Mouse (Mus musculus): ENCODE results near the gene Otud7a.
"Not testable (repeated sequence)": the region's sequence is repeated elsewhere in the genome, so short reads cannot be mapped to it uniquely, and the experiment has no call there.

Otud7a gene

GRCm38 (mm10) chr7:63558918-63559317, 114.4 kb downstream of the Otud7a start:
- in situ Hi-C loops (cut with MboI) = no loop called here

GRCm38 (mm10) chr7:63559679-63560078, 115.1 kb downstream of the Otud7a start:
- in situ Hi-C loops (cut with MboI) = no loop called here

- in situ Hi-C loops (cut with MboI) = no loop called here
Measured at GRCm38 (mm10) chr7:63583310-63583709, 138.8 kb downstream of the Otud7a start.

- in situ Hi-C loops (cut with MboI) = no loop called here
Measured at GRCm38 (mm10) chr7:63586184-63586870, 141.8 kb downstream of the Otud7a start.

GRCm38 (mm10) chr7:63590305-63590704, 145.8 kb downstream of the Otud7a start:
- in situ Hi-C loops (cut with MboI) = no loop called here

- in situ Hi-C loops (cut with MboI) = no loop called here
Measured at GRCm38 (mm10) chr7:63591322-63591721, 146.8 kb downstream of the Otud7a start.

GRCm38 (mm10) chr7:63592061-63592460, 147.5 kb downstream of the Otud7a start:
- in situ Hi-C loops (cut with MboI) = no loop called here

- in situ Hi-C loops (cut with MboI) = no loop called here
Measured at GRCm38 (mm10) chr7:63604827-63605226, 160.3 kb downstream of the Otud7a start.

- in situ Hi-C loops (cut with MboI) = no loop called here
Measured at GRCm38 (mm10) chr7:63617018-63617417, 172.5 kb downstream of the Otud7a start.

- in situ Hi-C loops (cut with MboI) = no loop called here
Measured at GRCm38 (mm10) chr7:63620776-63621340, 176.3 kb downstream of the Otud7a start.

GRCm38 (mm10) chr7:63637651-63638050, 193.1 kb downstream of the Otud7a start:
- in situ Hi-C loops (cut with MboI) = no loop called here

GRCm38 (mm10) chr7:63644002-63644401, 199.5 kb downstream of the Otud7a start:
- in situ Hi-C loops (cut with MboI) = no loop called here

GRCm38 (mm10) chr7:63647136-63647535, 202.6 kb downstream of the Otud7a start:
- in situ Hi-C loops (cut with MboI) = no loop called here

- in situ Hi-C loops (cut with MboI) = no loop called here
Measured at GRCm38 (mm10) chr7:63660261-63660660, 215.7 kb downstream of the Otud7a start.

GRCm38 (mm10) chr7:63662757-63663156, 218.2 kb downstream of the Otud7a start:
- in situ Hi-C loops (cut with MboI) = no loop called here

GRCm38 (mm10) chr7:63665496-63665895, 220.9 kb downstream of the Otud7a start:
- in situ Hi-C loops (cut with MboI) = no loop called here

GRCm38 (mm10) chr7:63667986-63668741, 223.6 kb downstream of the Otud7a start:
- in situ Hi-C loops (cut with MboI) = no loop called here

- in situ Hi-C loops (cut with MboI) = no loop called here
Measured at GRCm38 (mm10) chr7:63668951-63669350, 224.4 kb downstream of the Otud7a start.

- in situ Hi-C loops (cut with MboI) = not testable (repeated sequence)
Measured at GRCm38 (mm10) chr7:63670911-63671310, 226.4 kb downstream of the Otud7a start.

GRCm38 (mm10) chr7:63671904-63672303, 227.4 kb downstream of the Otud7a start:
- in situ Hi-C loops (cut with MboI) = no loop called here

- in situ Hi-C loops (cut with MboI) = no loop called here
Measured at GRCm38 (mm10) chr7:63676631-63677030, 232.1 kb downstream of the Otud7a start.

GRCm38 (mm10) chr7:63677149-63677548, 232.6 kb downstream of the Otud7a start:
- in situ Hi-C loops (cut with MboI) = no loop called here

- in situ Hi-C loops (cut with MboI) = no loop called here
Measured at GRCm38 (mm10) chr7:63687056-63687455, 242.5 kb downstream of the Otud7a start.
